Mouse (Mus musculus) heart, adult 2 months (tissue): ENCODE measurements around the gene Tex48. TPM values are rescaled to one million over a fixed set of nuclear protein-coding genes. Genes with fewer than 3 reads are reported as not detected.

Experiments used
- DNase-seq, 2 experiments: peaks; one replicate each; pipeline ENCODE4 v3.0.0; 2021
- H3K27ac ChIP-seq: fragments of 200-600 bp; 2 replicates; pipeline ENCODE4 v1.8.1; 2022
- H3K27me3 ChIP-seq: fragments of 200-500 bp; 2 replicates; pipeline ENCODE4 v1.6.1; 2012; ENCODE audit warnings: mild to moderate bottlenecking, low read length, inconsistent platforms, mixed read lengths; ENCODE audit not compliant: control insufficient read depth, insufficient read depth
- H3K36me3 ChIP-seq: fragments of 200-500 bp; 2 replicates; pipeline ENCODE4 v1.6.1; 2012; ENCODE audit warnings: low read length, inconsistent platforms; ENCODE audit not compliant: control insufficient read depth, insufficient read depth
- H3K4me1 ChIP-seq: fragments of 200-500 bp; 2 replicates; pipeline ENCODE4 v1.6.1; 2011; ENCODE audit warnings: low read length; ENCODE audit not compliant: control insufficient read depth, insufficient read depth
- H3K4me3 ChIP-seq: fragments of 200-600 bp; 2 replicates; pipeline ENCODE4 v1.8.1; 2022
- H3K79me2 ChIP-seq: fragments of 200-500 bp; replicated peaks from 2 replicates; pipeline ENCODE4 v1.6.1; 2012; ENCODE audit warnings: mild to moderate bottlenecking, inconsistent platforms, low read length, moderate library complexity, mixed read lengths; ENCODE audit not compliant: control insufficient read depth, insufficient read depth
- H3K9ac ChIP-seq: fragments of 200-500 bp; 2 replicates; pipeline ENCODE4 v1.6.1; 2012; ENCODE audit warnings: low read depth, mild to moderate bottlenecking, control low read depth, inconsistent platforms, low read length, mixed read lengths
- CTCF ChIP-seq: fragments of 200-600 bp; IDR thresholded peaks from 2 replicates; pipeline ENCODE4 v1.8.1; 2022; ENCODE audit warnings: antibody characterized with exemption, mild to moderate bottlenecking, moderate library complexity
- EP300 ChIP-seq: fragments of 200-500 bp; IDR thresholded peaks from 2 replicates; pipeline ENCODE4 v1.6.1; 2011; ENCODE audit warnings: low read depth, low read length, control low read depth; ENCODE audit not compliant: insufficient read depth
- WGBS: fragments of 180-500 bp; shearing (Covaris S2); methylation state at CpG from one replicate; pipeline ENCODE4 v1.1.7; 2018; 5-methylcytosine and 5-hydroxymethylcytosine counted together
- intact Hi-C: fragments of 180-260 bp; cut with DNase I; formaldehyde crosslinking; loops from one replicate; pipeline ENCODE4 v1.15.1; 2025
- polyA plus RNA-seq: library from polyadenylated mRNA; depleted of rRNA; stranded (reverse); fragments of >200 nt; gene quantifications from 2 replicates; pipeline ENCODE4 v1.2.3, GENCODE M21; 2012; rRNA removed
- total RNA-seq, 2 experiments: library from RNA; stranded (reverse); gene quantifications; 2 replicates each; pipeline ENCODE4 v1.2.3; 2021

Gene Tex48
- total and polyA plus RNA-seq, 3 experiments, result not detected

DNA sequence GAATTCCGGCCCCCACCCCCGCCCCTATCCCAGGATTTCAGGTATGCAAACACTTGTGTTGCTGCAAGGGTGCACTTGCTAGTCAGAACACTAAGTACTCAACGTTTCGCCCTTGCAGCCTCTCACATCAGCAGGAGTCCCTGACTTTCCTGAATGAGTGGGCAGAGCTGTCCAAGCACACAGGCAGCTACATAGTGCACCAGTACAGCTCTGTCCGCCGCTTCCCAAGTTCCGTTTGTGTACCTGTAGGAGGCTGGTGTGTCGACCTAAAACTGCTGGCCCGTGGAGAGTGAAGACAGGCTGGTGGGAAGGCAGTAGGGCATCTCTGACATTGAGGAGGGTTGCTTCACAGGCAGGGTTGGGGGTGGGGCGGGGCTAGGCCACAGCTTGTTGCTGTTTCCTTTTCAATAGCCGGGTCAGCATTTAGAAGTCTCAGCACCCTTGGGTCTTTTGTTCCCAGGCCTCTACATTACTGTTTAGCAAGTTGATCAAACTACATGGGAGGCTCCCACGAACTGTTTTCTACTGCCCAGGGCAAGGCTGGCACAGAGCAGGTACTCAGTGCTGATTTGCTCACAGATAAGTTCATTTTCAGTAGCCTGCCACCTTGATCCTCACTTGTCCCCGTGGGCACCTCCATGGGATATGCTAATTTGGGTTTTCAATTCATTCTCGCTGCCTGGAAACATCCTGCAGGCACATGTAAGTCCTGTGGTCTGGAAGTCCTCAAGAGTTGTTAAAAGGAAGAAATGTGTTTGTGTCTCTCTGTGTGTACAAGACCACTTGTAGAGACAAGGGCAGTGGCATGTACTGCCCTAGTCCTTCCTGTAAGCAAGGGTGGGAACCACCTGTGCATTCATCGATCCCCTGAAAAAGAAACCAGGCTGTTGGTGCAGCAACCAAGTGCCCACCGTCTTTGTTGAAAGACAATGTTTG is 64.8 kb downstream of the Tex48 start:
- WGBS, result 50% methylated on average over 16 of the region's 16 CpGs
- TF ChIP-seq EP300 (no peak), CTCF (no peak)
- DNase-seq, result no peak
- H3K36me3 ChIP-seq, result peaks cover 2% of the 10 kb centered on the region; the same call in 1 of the 2 replicates
- H3K9ac ChIP-seq, result no peak overlapping the region
- no peaks in the 10 kb centered on the region for H3K79me2 ChIP-seq
- peaks cover 10% of the 10 kb centered on the region for H3K4me1 ChIP-seq
- intact Hi-C loops, result loop anchor here (1.0 to 10.0 kb wide), 4 partner anchors 12 to 1033 kb away; partner anchors contain the start of genes 4933430I17Rik and Pole3
- H3K4me3 ChIP-seq, result no peak overlapping the region; the same call in 1 of the 2 replicates
- H3K27ac ChIP-seq, result peak overlapping the region; percentile 94
- no peaks in the 10 kb centered on the region for H3K27me3 ChIP-seq

Other genes with a start within 250 kb of the Tex48 start
- 1 to 10 TPM; 3.5 to 3.9 TPM for gene Akna, start 219.1 kb downstream of the Tex48 start, total RNA-seq
- 3.4 and 4.8 TPM in 2 replicates for gene Akna, start 219.1 kb downstream of the Tex48 start, polyA plus RNA-seq
- 10 to 100 TPM; 29.9 to 31.4 TPM for gene Whrn, start 126.4 kb downstream of the Tex48 start, total RNA-seq
- 33.9 and 44.7 TPM in 2 replicates for gene Whrn, start 126.4 kb downstream of the Tex48 start, polyA plus RNA-seq
- gene Atp6v1g1, start 77.7 kb downstream of the Tex48 start, total RNA-seq, result 100 to 1,000 TPM; 138 to 164 TPM
- gene Atp6v1g1, start 77.7 kb downstream of the Tex48 start, polyA plus RNA-seq, result 53.6 and 80.9 TPM in 2 replicates
- gene Tmem268, start 63.6 kb downstream of the Tex48 start, total RNA-seq, result 10 to 100 TPM; 10.9 to 11.0 TPM
- gene Tmem268, start 63.6 kb downstream of the Tex48 start, polyA plus RNA-seq, result 8.3 and 13.0 TPM in 2 replicates
- not detected for gene Gm11213, start 17.2 kb downstream of the Tex48 start, total RNA-seq
- gene Gm11213, start 17.2 kb downstream of the Tex48 start, polyA plus RNA-seq, result not detected in 2 replicates
- gene Gm11214, start 41.0 kb upstream of the Tex48 start, total RNA-seq, result not detected
- gene Gm11214, start 41.0 kb upstream of the Tex48 start, polyA plus RNA-seq, result not detected in 2 replicates
- not detected for gene Tnfsf15, start 122.7 kb upstream of the Tex48 start, total RNA-seq
- 0.03 TPM in 1 of 2 replicates, not detected in the other for gene Tnfsf15, start 122.7 kb upstream of the Tex48 start, polyA plus RNA-seq
- not detected for gene Tnfsf8, start 238.9 kb upstream of the Tex48 start, total RNA-seq
- gene Tnfsf8, start 238.9 kb upstream of the Tex48 start, polyA plus RNA-seq, result 0.06 TPM in 2 replicates